Mouse (Mus musculus): Measurements from ENCODE around the gene Svbp.

GRCm38 (mm10) chr4:119232410-119233255 is 37.5 kb downstream of the Svbp start, which contains the start of the genes AU022252 and P3h1:
- no peak for TF ChIP-seq CTCF (IDR thresholded peaks at IDR 0.05; ENCODE audit: low read depth)
- no peak for TF ChIP-seq EP300 (IDR thresholded peaks at IDR 0.05; ENCODE audit: low read depth)
